16 mouse cellular contexts compared by ENCODE assay signal in the genomic region with DNA sequence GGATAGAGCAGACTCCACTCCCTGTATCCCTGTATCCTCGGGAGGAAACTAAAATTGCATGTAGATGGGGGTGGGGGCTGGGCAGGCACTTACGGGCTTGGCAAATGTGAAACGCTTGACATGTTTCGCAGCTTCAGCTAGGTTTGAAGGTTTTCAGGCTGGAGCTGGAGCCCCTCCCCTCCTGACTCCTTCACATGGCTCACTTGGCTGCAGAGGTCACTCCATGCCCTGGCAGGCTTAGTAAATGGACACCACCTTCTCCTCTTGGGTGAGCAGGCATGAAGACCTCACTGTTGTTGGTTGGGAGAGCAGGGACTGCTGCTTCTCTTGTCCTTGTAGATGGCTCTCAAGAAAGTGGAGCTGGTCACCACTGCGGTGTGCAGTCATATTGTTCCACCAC.
"Had no signal": no experiment of that assay in that cellular context is flagged by ENCODE, and none has a peak within 500 bp of the region (broad histone marks: within the 10 kb centered on the region; RNA-seq: fewer than 3 reads in every experiment).

No protein-coding gene starts in this region.

- H3K9me3 ChIP-seq: limb, embryonic 15.5 days; liver, embryonic 12.5 days; neural tube, embryonic 12.5 days; stomach, embryonic 15.5 days had no signal

- H3K4me3 ChIP-seq: limb, embryonic 15.5 days; liver, embryonic 12.5 days; midbrain, embryonic 10.5 days; myocyte; neural tube, embryonic 12.5 days; stomach, embryonic 15.5 days had no signal

- H3K27ac ChIP-seq: limb, embryonic 15.5 days; liver, embryonic 12.5 days; midbrain, embryonic 10.5 days; neural tube, embryonic 12.5 days; stomach, embryonic 15.5 days had no signal

- ATAC-seq: intestine, postnatal 0 days; liver, embryonic 12.5 days had no signal

- H3K4me2 ChIP-seq: limb, embryonic 15.5 days; liver, embryonic 12.5 days; lung, embryonic 14.5 days; neural tube, embryonic 12.5 days; stomach, embryonic 15.5 days had no signal

- DNase-seq: layer of hippocampus, adult 9-11 months; layer of hippocampus, postnatal 36 days; lung, embryonic 14.5 days; lung, postnatal 10 days; lung, postnatal 4 days; midbrain, embryonic 14.5 days; retina, postnatal 1 day; thymus, adult 2 months; thymus, postnatal 25 days had no signal

- H3K27me3 ChIP-seq: limb, embryonic 15.5 days; neural tube, embryonic 12.5 days; stomach, embryonic 15.5 days had no signal

- H3K4me1 ChIP-seq: neural tube, embryonic 12.5 days had no signal

- H3K36me3 ChIP-seq: limb, embryonic 15.5 days; liver, embryonic 12.5 days; midbrain, embryonic 10.5 days; neural tube, embryonic 12.5 days; stomach, embryonic 15.5 days had no signal

- H3K9ac ChIP-seq: limb, embryonic 15.5 days; liver, embryonic 12.5 days; lung, embryonic 14.5 days; neural tube, embryonic 12.5 days; stomach, embryonic 15.5 days had no signal
